ENCODE assay signal across 1 mouse cellular context in genomic region chr19:8920073-8920736, GRCm38 (mm10).
A peak's percentile ranks its signal among the peaks of the same experiment; 100 is the strongest.
TF ChIP-seq lines count a peak whose summit lies in the region.

Gene B3gat3, plus strand, starts transcription at chr19:8920374.

TF ChIP-seq in CH12.LX, 34 proteins besides CTCF, POLR2A, EP300 and RAD21 (continued from another document):
- TF ChIP-seq MXI1 (IDR thresholded peaks at IDR 0.05; ENCODE audit: low read depth, low read length), result peak; percentile 67
- TF ChIP-seq MAZ (IDR thresholded peaks at IDR 0.05; ENCODE audit: low read depth, low read length), result no peak; the same call in 1 of the 2 replicates
- TF ChIP-seq E2F4 (IDR thresholded peaks at IDR 0.05; ENCODE audit: insufficient replicate concordance, low read depth, low read length), result no peak
- TF ChIP-seq ZKSCAN1 (IDR thresholded peaks at IDR 0.05; ENCODE audit: borderline replicate concordance, low read depth, low read length), result no peak
- no peak for TF ChIP-seq RCOR1 (conservative IDR thresholded peaks at IDR 0.05; ENCODE audit: low read depth, low read length)
- no peak for TF ChIP-seq IRF4 (IDR thresholded peaks at IDR 0.05; ENCODE audit: low read depth, low read length)
- TF ChIP-seq MAX (IDR thresholded peaks at IDR 0.05; ENCODE audit: low read length), result no peak
- TF ChIP-seq MYC (IDR thresholded peaks at IDR 0.05; ENCODE audit: low read depth, low read length), result no peak; the same call in 1 of the 2 replicates
- TF ChIP-seq CHD2 (IDR thresholded peaks at IDR 0.05; ENCODE audit: low read length), result no peak
